Mouse (Mus musculus) right cerebral cortex, adult 18-20 months (tissue): ENCODE results near the gene Bhlha15.

Source experiments
- DNase-seq: peaks from one replicate; pipeline ENCODE4 v3.0.0; 2022; ENCODE audit warnings: mixed read lengths

The Bhlha15 gene

DNA sequence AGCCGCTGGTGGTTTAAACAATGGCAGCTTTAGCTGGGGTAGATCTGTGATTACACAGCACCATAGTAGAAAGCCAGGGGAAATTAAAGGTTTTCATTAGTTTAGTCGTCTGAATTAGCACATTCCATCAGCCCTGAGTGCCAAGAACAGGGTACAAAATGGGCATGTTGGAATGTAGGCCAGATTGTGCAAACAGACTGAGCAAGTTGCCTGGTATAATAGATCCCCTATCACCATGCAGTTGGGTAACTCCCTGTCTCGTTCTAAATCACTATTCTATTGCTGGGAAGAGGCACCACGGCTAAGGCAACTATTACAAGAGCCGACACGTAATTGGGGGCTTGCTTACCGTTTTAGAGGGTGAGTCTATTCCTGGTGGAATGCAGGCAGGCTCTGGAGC, 44.6 kb downstream of the Bhlha15 start:
- no peak for DNase-seq

DNA sequence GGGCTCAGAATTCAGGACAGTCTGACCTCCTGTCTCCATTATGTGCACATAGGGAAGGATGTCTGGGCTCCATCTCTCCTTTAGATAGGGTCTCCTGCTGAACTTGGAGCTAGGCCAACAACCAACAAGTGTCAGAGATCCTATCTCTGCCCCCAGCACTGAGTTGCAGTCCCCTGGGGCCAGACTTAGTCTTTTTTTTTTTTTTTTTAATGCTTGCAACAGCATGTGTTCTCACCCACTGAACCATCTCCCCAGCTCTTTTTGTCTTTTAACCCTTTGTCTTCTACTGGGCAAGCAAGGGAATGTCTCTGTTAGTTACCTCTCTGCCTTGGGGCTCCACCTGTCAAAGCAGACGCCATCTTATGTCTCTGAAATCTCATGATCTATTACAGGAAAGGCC, 48.9 kb downstream of the Bhlha15 start:
- no peak for DNase-seq
